Mouse (Mus musculus) neural tube, embryonic 10.5 days (tissue): Measurements from ENCODE around the gene Daam1.

Experiments used
- DNase-seq: peaks from one replicate; pipeline ENCODE4 v3.0.0-alpha.2; 2017; ENCODE audit warnings: low spot score; ENCODE audit errors: extremely low spot score

Daam1 gene

GRCm38 (mm10) chr12:71898231-71898630, 67.4 kb downstream of the Daam1 start:
- no peak for DNase-seq

GRCm38 (mm10) chr12:71898666-71899520, 68.0 kb downstream of the Daam1 start:
- DNase-seq = no peak

GRCm38 (mm10) chr12:71899566-71899965, 68.7 kb downstream of the Daam1 start:
- no peak for DNase-seq

DNA sequence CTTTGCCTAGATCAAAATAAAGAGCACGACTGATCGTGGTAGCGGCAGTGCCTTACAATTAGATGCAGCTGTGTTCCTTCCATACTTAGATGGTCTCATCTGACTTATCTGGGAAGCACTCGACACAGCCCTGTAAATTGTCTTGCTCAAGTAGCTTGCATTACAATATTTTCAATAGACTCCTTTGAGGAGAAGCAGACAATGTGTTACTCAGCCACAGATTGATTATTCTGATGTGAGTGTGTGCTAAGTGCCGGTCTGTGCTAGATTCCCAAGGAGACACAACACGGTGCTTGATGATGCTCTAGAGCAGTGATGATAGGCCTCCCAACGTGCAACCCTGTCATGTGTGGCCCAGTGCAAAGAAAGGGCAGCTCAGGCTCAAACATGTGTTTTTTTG, 70.3 kb downstream of the Daam1 start:
- DNase-seq = no peak

DNA sequence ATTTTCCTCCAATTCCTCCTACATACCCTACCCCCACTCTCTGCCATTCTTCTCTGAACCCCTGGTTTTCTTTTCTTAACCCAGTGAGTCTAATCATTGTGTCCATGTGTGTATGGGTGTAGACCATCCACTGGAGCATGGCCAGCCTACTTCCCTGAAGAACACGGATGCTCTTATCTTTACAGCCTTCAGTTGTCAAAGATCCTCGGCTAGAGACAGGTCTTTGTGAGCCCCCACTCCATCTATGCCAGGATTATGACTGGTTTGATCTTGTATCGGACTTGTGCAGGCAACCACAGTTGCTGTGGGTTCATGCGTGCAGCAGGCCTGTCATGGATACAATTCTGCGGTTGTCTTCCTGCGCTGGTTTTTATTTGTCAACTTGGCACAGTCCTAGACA, 71.0 kb downstream of the Daam1 start:
- no peak for DNase-seq

DNA sequence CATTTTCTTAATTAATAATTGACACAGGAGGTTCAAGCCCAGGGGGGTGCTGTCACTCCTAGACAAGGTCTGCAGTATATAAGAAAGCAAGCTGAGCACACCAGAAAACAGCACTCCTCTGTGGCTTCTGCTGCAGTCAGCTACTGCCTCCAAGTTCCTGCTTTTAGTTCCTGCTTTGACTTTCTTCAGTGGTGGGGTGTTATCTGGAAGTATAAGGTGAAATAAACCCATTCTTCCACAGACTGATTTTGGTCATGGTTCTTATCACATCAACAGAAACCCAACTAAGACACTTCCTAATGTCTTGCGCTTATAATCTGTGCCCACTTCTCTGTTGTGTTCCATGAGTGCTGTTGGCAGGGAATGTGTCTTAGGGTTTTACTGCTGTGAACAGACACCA, 71.4 kb downstream of the Daam1 start:
- no peak for DNase-seq

GRCm38 (mm10) chr12:71903218-71903617, 72.3 kb downstream of the Daam1 start:
- DNase-seq = no peak

- no peak for DNase-seq
Measured at GRCm38 (mm10) chr12:71904310-71904709, 73.4 kb downstream of the Daam1 start.

DNA sequence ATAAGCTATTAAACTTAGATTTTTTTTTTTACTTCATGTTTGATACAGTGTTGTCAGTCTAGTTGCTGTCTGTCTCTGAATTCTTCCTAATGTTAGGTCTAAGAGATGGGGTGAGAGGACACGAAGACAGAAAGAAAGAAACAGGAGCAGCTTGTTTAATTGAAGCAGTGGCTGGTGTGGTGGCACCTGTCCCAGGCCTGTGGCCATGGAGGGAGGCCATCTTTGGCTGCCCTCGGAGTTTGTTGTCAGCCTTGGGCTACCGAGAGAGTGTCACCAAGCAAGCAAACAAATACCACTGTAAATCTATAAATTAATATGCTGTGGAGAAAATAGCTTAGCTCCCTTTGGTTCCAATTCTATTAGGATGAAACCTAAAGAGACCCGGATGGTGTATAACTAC, 74.0 kb downstream of the Daam1 start:
- no peak for DNase-seq

- no peak for DNase-seq
Measured at GRCm38 (mm10) chr12:71905640-71906320, 74.9 kb downstream of the Daam1 start.

GRCm38 (mm10) chr12:71906582-71907267, 75.8 kb downstream of the Daam1 start:
- DNase-seq = no peak

GRCm38 (mm10) chr12:71908984-71909383, 78.1 kb downstream of the Daam1 start:
- DNase-seq = no peak

DNA sequence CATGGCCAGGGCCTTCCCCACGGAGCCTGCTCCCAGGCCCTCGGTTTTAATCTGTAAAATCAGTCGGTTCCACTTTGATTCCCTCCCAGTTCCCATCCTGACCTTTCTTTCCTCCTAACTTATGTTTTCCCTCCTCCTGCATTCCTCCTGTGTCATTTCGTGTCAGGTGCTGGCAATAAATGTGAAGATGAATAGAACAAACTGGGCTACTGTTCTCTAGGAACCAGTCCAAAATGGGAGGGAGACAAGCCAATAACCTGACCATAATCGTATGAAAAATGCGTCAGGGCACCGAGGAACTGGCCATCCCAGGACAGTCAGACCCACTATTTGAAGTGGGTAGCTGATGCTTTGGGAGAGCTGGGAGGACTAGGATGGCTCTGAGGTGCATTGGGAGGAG, 79.4 kb downstream of the Daam1 start:
- no peak for DNase-seq

DNA sequence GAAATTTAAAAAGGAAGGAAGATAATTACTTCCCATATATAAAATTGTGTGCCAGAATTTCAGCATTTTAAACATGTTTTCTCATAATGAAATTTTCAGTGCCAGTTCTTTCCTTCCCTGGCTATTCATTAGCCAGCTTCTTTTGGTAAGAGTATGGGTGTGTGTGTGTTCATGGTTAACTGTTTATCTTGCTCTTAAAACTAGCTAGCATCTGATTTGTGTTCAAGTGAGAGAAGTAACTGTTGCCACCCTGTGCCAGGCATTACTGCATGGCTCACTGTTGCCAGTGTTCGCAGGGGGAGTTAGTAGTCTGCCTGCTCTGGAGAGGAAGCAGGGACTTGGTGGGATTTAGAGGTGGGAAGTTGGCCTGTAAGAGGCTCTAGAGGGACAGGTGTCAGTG, 81.4 kb downstream of the Daam1 start:
- DNase-seq = no peak

DNA sequence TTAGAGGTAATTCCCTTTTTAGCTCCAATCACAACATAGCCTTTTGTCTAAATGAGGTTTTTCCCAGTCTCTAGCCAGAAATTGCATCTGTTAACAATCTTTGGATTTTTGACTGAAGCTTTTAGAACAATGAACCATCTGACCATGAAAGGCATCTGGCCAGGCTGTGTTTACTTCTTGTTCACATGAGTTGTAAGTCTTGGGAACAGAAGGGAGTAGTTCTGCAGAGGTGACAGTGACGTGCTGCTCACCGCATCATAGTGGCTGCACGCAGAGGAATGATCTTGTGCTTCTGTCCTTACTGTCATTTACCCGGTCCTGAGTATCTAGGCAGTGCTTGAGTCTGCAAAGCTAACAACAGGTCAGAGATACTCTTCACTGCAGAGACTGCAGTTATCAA, 88.3 kb downstream of the Daam1 start:
- DNase-seq = no peak

DNA sequence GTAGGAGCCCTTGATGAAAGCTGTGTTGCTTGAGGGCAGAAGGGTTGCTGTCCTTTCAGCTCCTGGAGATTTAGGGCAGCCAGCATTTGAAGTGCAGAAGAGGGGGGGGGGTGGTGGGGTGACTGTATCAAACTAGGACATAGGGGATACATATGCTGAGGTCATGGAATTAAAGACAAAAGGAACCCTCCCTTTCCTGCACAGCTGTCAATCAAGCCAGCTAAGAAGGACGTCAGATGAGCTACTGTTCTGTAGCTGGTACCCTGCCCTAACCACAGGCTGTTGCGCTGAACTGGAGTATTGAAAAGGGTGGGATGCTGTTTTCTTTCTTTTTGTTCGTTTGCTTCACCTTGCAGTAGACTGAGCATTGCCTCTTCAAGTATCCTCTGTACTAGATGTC, 89.1 kb downstream of the Daam1 start:
- no peak for DNase-seq

- DNase-seq = no peak
Measured at GRCm38 (mm10) chr12:71922827-71923381, 92.0 kb downstream of the Daam1 start.

DNA sequence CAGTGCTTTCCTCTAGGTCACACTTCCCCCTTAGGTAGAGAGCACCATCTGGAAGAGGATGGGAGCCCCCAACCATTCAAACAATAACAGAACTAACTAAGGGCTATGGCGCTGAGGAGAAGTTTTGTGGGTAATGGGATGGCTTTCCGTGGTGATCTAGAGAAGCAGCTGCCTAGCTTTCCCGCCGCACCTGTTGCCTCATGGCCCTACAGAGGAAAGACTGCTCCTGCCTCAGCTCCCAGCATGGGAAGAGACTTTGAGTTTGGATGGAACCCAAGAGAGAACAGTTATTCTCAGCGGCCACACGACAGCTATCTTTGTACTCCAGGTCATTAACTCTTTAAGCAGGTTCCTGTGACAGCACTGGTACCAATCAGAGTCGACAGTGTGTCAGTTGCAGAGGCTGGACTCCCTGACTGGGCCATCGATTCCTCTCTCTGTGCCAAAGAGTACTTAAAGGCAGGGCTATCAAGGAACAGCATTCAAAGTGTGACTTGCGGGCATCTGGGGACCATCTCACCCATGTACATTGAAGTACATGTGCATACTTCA, 94.2 kb downstream of the Daam1 start:
- DNase-seq = no peak

DNA sequence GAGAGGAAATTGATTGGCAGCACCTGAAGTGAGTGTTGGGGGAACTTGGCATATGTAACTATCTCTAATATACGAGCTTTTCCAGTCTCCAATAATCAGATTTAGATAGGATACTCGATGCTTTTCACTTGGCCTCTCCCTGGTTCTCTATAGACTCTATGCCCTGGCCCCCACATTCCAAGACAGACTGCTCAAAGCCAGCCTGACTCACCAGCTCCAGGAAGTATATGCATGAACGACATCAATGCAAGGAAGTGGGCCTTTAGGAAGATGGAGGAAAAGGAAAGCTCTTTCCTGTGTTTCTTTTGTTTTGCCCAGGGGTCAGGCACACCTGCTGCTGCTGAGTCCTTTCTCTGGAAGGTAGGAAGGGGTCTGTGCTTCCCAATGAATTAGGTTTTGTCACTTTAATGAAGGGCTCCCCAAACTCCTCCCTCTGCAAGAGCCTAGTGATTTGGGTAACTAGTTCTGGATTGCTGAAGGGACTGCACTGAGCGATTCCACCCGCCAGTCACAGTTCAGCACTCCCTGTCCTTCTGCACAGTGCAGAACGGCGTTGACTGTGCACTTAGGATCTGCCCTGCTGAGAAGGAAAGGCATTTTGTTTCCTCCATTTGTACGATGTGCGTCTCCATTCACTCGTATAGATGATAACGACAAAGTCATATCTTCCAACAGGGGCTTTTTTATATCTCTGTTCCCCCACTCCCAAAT, 95.3 kb downstream of the Daam1 start:
- DNase-seq = no peak

GRCm38 (mm10) chr12:71928092-71928491, 97.2 kb downstream of the Daam1 start:
- no peak for DNase-seq

DNA sequence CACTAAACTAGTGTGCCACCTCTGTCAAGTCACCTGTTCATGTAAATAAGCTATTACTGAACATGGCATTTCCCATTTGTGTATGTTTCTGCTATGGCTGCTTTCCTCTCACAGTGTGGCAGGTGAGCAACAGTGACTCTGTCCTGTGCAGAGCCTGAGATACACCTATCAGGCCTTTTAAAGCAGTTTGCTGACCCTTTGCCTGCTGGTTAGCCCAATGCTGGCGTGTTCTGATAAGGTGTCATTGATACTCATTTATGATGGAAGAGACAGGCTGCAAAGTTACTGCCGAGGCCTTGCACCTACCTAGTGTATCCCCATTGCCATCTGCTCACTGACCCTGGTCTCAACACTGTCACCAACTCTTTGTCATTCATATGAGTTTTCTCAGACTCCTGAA, 99.0 kb downstream of the Daam1 start:
- no peak for DNase-seq
